Mouse (Mus musculus) large intestine, adult 2 months (tissue): ENCODE results near the gene Cs. TPM values are rescaled to one million over a fixed set of nuclear protein-coding genes. Genes with fewer than 3 reads are reported as not detected.
A peak's percentile ranks its signal among the peaks of the same experiment; 100 is the strongest.
"Not testable (repeated sequence)": the region's sequence is repeated elsewhere in the genome, so short reads cannot be mapped to it uniquely, and the experiment has no call there.

ENCODE experiments used
- DNase-seq: peaks from one replicate; pipeline ENCODE4 v3.0.0-alpha.2; 2012; ENCODE audit warnings: low read depth, low spot score
- WGBS: fragments of 180-500 bp; shearing (Covaris S2); methylation state at CpG from one replicate; pipeline ENCODE4 v1.1.7; 2018; 5-methylcytosine and 5-hydroxymethylcytosine counted together
- polyA plus RNA-seq: library from polyadenylated mRNA; depleted of rRNA; stranded (reverse); fragments of >200 nt; gene quantifications from 2 replicates; pipeline ENCODE4 v1.2.3, GENCODE M21; 2012; rRNA removed

The Cs gene
- 361 and 585 TPM in 2 replicates for polyA plus RNA-seq

DNA sequence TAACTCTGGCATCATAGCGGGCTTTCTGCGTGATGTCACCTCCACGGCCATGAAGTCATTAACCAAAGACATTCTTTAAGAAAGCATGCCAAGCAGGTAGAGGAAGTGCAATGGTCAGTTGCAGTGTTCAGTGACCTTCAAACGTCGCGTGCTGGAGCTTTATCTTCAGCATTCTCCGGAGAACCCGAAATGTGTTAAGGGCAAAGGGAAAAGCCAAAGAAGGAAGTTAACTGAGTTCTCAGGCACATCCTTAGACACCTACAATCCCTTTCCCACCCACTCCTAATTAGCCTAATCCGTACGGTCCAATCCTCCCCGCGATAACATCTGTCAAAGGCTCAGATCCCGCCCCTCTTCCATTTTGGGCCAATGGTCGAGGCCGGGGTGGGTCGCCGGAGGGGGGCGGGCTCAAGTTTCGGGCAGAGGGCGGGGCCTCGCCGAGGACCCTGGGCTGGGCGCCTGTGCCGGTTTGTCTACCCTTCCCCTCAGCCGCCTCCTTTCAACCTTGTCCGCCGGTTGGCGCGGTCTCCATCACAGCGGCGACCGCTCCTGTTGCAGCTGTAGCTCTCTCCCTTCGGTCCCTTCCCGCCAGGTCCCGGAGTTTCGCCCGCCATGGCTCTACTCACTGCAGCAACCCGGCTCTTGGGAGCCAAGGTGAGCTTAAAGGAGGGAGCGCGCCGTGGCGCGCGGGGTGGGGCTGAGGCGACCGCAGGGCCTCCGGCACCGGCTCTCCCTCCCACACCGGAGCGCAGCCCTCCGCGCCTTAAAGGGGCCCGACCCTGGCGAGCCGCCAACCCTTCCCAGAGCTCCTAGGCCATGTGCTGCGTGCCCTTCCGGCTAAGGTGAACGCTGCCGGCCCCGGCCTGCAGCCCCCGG lies at the start of gene Cs:
Cs (plus strand) TSS at position 429 of the 876 bp plus-strand sequence.
- WGBS, result under 1% methylated on average over 56 of the region's 61 CpGs
- DNase-seq, result peak; percentile 91

DNA sequence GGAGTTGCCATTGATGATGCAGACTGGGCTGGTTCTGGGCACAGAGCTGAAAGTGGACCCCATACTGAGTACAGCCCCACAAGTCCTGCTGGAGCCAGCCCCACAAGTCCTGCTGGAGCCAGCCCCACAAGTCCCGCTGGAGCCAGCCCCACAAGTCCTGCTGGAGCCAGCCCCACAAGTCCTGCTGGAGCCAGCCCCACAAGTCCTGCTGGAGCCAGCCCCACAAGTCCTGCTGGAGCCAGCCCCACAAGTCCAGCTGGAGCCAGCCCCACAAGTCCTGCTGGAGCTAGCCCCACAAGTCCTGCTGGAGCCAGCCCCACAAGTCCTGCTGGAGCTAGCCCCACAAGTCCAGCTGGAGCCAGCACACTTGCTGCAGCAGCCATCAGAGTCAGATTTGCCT lies 46.9 kb upstream of the Cs start:
- WGBS, result 84% methylated on average over 1 of the region's 1 CpGs
- DNase-seq, result not testable (repeated sequence)

DNA sequence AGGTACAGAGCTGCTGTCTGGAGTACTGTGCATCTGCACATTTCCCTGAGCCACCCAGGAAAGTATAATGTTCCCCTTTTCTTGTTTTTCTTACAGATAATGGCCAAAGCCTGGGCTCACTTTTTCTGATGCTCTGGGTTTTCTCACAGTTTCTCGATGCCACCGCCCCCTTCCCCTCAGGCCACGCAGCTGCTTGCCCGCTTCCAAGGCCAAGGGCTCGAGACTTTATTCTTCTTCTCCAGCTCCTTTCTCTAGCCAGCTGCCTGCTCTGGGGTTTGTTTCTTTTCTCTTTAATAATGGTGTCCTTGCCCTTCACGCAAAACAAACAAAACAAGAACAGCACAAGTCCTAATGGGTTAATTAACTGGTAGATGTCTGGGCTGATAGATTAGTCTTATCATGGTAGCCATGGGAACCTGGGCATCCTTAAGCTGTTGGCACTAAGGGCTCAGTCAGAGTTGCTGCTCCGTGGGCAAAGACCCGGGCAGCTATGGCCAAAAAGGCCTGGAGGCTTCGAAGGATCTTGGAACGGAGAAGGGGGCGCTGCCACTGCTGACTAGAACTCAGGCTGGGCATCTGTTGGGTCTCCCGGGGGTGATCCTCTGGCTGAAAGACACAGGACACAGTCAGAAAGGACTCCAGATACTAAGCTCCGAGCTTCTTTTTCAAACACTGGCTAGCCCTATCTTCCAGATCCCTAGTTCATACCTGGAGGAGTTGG lies 41.0 kb upstream of the Cs start:
- WGBS, result 77% methylated on average over 13 of the region's 13 CpGs
- DNase-seq, result no peak

GRCm38 (mm10) chr10:128297221-128297620 lies 40.3 kb upstream of the Cs start:
- 66% methylated on average over 4 of the region's 4 CpGs for whole genome bisulfite sequencing
- DNase-seq, result no peak

DNA sequence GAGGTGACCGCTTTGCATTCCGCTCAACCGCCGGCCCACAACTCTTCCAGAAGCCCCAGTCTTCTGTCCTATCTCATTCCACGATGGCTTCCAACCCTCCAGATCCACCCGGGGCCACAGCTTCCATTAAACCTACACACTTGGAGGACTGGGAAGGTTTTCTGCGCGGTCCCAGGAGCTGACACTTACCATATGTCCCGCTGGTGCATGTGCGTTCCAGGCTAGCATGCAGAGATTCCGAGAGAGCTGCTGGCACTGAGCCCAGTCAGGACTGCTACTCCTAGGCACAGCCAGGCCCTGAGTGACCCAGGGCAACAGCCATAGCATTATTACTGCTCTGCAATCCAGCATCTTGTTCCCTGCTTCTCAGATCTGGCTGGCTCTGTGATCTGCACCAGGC lies 39.9 kb upstream of the Cs start:
- no peak for DNase-seq
- WGBS, result 71% methylated on average over 11 of the region's 11 CpGs

- no peak for DNase-seq
- WGBS, result 66% methylated on average over 6 of the region's 6 CpGs
Observed at GRCm38 (mm10) chr10:128298243-128298642, 39.3 kb upstream of the Cs start.

DNA sequence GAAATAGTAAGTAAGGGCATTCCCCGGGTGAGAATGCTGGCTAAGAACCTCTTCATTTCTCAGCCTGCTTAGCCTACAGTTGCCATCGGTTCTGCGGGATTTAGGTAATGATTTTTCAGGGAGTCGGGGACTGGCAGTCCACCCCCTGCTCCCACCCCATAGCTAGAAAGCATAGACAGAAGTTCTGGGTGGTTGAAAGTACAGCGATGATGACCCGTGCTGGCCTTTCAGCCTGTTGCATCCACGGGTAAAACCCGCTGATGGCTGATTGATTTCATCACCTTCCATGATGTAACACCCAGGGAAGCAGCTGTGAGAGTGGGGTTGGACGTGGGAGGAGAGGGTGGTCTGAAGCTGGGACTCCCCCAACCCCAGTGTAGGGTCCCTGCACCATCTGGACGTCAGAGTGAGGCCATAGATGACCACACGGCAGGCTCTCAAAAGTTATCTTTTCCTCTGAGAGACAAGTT lies 38.8 kb upstream of the Cs start, which contains the start of gene Il23a:
Il23a (minus strand) TSS at position 51 of the 470 bp plus-strand sequence.
- WGBS, result 77% methylated on average over 11 of the region's 11 CpGs
- DNase-seq, result no peak

DNA sequence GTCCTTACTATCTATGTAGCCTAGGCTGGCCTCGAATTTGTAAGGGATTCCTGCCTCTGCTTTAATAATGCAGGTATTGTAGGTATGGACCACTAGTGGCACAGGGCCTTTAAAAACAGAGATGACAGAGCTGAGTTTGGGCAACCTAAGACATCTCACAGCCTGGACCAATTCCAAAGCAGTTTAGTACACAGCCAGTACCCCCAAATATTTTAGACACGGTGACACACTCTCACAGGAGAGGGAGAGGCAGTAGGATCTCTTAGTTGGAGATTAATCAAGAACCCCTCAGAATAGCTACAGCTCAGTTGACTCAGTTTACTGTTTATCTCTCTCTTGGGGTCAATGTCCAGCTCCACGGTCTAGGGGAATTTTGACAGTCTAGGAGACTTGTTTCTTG lies 35.2 kb upstream of the Cs start:
- no peak for DNase-seq
- 18% methylated on average over 3 of the region's 3 CpGs for WGBS

DNA sequence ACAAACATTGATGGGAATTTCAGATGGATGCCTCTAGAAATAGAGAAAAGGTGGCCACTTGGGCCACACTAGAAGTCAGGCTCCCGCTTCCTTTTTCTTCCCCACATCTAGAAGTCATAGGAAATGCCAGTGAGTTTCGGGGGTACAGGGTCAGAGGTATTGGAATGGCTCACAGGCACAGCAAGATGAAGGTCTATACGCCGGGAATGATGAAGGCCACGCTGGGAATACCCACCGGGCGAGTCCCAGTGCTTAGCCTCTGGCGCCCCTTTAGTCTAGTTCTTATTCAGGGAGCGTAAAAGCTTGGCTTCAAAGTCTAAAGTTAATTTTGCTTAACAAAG lies 34.8 kb upstream of the Cs start:
- under 1% methylated on average over 9 of the region's 9 CpGs for WGBS
- DNase-seq, result no peak

DNA sequence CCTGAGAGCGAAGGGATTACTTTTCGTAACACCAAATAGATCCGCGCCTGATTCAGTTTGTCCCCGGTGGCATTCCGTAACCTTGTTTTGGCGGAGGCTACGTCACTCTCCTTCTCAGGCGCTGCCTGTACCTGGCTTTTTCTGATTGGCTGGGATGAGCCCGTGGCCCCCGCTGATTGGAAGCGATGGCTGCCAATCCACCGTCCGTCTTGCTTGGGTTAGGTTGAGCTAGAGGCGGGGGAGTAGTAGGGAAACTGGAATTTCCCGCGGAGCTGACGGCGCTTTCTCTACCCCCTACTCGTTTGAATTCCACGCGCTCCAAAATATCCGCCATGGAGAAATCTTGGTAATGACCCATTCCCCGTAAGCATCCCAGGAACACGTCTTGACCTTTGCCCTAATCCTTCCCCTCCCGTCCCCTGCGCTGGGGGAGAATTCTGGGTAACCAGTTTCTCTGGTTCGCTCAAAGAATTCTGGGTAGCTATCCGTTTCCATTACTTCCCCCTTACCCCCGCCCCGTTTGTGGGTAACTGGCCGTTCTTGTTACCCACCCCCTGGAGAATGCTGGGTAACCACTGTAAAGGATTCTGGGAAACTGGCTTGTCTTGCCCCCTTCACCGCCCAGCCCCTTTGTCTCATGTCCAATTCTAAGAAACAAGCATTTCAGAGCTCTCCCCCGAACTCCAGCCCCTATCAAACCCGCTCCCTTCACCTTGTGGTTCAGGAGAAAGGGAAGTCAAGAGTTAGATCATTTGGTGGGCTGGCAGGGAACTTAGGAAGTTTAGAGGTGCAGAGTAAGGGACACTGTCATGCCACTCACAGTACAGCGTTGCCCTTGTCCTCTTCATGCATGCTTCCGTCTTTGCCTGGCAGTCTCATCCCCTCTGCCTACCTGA lies 34.2 kb upstream of the Cs start, which contains the start of gene Pan2:
Pan2 (plus strand) TSS at position 210 of the 896 bp plus-strand sequence.
- DNase-seq, result peak; percentile 98
- WGBS, result 1% methylated on average over 37 of the region's 37 CpGs

DNA sequence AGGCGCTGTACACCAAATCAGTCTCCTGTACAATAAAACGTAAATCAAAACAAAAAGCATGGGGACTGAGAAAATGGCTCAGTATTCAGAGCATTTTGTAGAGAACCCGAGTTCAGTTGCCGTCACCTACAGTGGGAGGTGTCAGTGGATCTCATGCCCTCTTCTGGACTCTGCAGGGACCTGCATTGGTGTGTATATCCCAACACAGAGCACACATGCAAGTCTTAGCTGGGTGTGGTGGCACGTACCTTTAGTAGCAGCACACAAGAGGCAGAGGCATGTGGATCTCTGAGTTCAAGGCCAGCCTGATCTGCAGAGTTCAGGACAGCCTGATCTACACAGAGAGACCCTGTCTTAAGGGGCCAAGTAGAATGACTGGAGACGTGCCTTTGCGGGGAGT lies 27.9 kb upstream of the Cs start:
- WGBS, result 89% methylated on average over 7 of the region's 7 CpGs
- DNase-seq, result no peak

GRCm38 (mm10) chr10:128310177-128310576 lies 27.4 kb upstream of the Cs start:
- WGBS, result 69% methylated on average over 11 of the region's 11 CpGs
- no peak for DNase-seq

GRCm38 (mm10) chr10:128310902-128311301 lies 26.6 kb upstream of the Cs start:
- DNase-seq, result no peak
- 76% methylated on average over 4 of the region's 4 CpGs for WGBS

DNA sequence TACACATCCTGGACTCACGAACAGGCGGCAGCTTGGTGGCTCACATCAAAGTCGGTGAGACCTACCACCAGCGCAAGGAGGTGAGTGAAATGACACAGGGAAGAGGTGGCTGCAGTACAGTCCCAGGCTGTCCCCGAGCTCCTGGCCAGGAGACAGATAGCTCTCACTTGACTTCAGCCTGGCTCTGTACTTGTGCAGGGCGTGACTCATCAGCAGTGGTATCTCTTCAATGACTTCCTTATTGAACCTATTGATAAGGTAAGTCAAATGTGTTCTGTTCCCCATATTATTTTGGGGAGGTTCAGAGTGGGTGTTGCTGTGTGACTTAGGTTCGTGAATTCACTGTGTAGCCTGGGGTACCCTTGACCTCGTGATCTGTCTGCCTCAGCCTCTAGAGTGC lies 22.0 kb upstream of the Cs start:
- no peak for DNase-seq
- WGBS, result 87% methylated on average over 8 of the region's 8 CpGs

- WGBS, result 26% methylated on average over 12 of the region's 12 CpGs
- no peak for DNase-seq
Observed at GRCm38 (mm10) chr10:128321641-128322040, 15.9 kb upstream of the Cs start.

- no peak for DNase-seq
- WGBS, result under 1% methylated on average over 40 of the region's 40 CpGs
Observed at GRCm38 (mm10) chr10:128322141-128323108, 15.1 kb upstream of the Cs start, which contains the start of gene Cnpy2. Gene Cnpy2 (plus strand): TSS chr10:128322459.

DNA sequence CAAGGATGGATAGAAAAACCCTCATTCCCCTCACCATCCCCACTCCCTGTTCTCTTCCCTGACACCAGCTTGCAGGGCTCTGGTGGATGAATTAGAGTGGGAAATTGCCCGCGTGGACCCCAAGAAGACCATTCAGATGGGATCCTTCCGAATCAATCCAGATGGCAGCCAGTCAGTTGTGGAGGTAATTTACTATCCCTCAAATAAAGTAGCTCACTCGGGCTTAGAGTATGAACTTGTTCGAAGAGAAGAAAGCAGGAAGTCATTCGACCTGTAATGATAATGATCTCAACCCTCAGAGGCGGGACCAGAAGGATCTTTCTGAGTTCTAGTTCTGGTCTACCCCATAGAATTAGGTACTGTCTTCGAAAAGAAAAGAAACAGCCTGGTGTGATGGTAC lies 14.0 kb upstream of the Cs start:
- WGBS, result 41% methylated on average over 8 of the region's 8 CpGs

GRCm38 (mm10) chr10:128326825-128327224 lies 10.7 kb upstream of the Cs start:
- 91% methylated on average over 8 of the region's 8 CpGs for WGBS
- DNase-seq, result no peak

More for the DNA sequence above, 14.0 kb upstream of the Cs start:
- DNase-seq, result no peak
